Mouse (Mus musculus): ENCODE measurements around the gene Urb2. TPM values are rescaled to one million over a fixed set of nuclear protein-coding genes. Genes with fewer than 3 reads are reported as not detected.
A peak's percentile ranks its signal among the peaks of the same experiment; 100 is the strongest.

The Urb2 gene
- polyA plus RNA-seq, 1 experiment from 2014 or later = 8.4 TPM

GRCm38 (mm10) chr8:124056832-124057655 is 35.7 kb downstream of the Urb2 start:
- no peak for DNase-seq (ENCODE audit: low spot score)
- WGBS = 79% methylated on average over 11 of the region's 11 CpGs

GRCm38 (mm10) chr8:124066325-124067058 is 45.2 kb downstream of the Urb2 start:
- WGBS = 71% methylated on average over 4 of the region's 4 CpGs
- 0 out of 2 replicates have a peak overlapping the region, but pooled peaks have one; percentile 16 for H3K27ac ChIP-seq (replicated peaks)

More at GRCm38 (mm10) chr8:124056832-124057655, 35.7 kb downstream of the Urb2 start:
- no peaks in the 10 kb centered on the region for H3K36me3 ChIP-seq (replicated peaks)
- H3K4me1 ChIP-seq = peaks cover 6% of the 10 kb centered on the region; the same call in 1 of the 2 replicates
- H3K27me3 ChIP-seq (replicated peaks; ENCODE audit: low read depth, poor library complexity, severe bottlenecking) = no peaks in the 10 kb centered on the region
- H3K9me3 ChIP-seq = no peaks in the 10 kb centered on the region
- H3K27ac ChIP-seq (replicated peaks) = no peak overlapping the region
- no peak overlapping the region for H3K4me3 ChIP-seq

GRCm38 (mm10) chr8:124067059-124067750 is 45.9 kb downstream of the Urb2 start:
- no peak overlapping the region for H3K27ac ChIP-seq (replicated peaks)
- H3K4me1 ChIP-seq = peaks cover 29% of the 10 kb centered on the region
- no peaks in the 10 kb centered on the region for H3K9me3 ChIP-seq
- no peaks in the 10 kb centered on the region for H3K27me3 ChIP-seq (replicated peaks; ENCODE audit: low read depth, poor library complexity, severe bottlenecking)
- DNase-seq (ENCODE audit: low spot score) = no peak
- H3K4me3 ChIP-seq = no peak overlapping the region
- no peaks in the 10 kb centered on the region for H3K36me3 ChIP-seq (replicated peaks)
- WGBS = 71% methylated on average over 4 of the region's 4 CpGs

More at GRCm38 (mm10) chr8:124066325-124067058, 45.2 kb downstream of the Urb2 start:
- Histone ChIP-seq H3K4me1 (peaks cover 24% of the 10 kb centered on the region), H3K36me3 (replicated peaks) (no peaks in the 10 kb centered on the region), H3K4me3 (no peak overlapping the region), H3K27me3 (replicated peaks; ENCODE audit: low read depth, poor library complexity, severe bottlenecking) (no peaks in the 10 kb centered on the region), H3K9me3 (no peaks in the 10 kb centered on the region)
- no peak for DNase-seq (ENCODE audit: low spot score)

GRCm38 (mm10) chr8:124070363-124071324 is 49.3 kb downstream of the Urb2 start:
- no peaks in the 10 kb centered on the region for H3K9me3 ChIP-seq
- peaks cover 29% of the 10 kb centered on the region for H3K4me1 ChIP-seq
- WGBS = 37% methylated on average over 18 of the region's 18 CpGs
- no peak overlapping the region for H3K27ac ChIP-seq (replicated peaks)
- H3K27me3 ChIP-seq (replicated peaks; ENCODE audit: low read depth, poor library complexity, severe bottlenecking) = no peaks in the 10 kb centered on the region
- no peak overlapping the region for H3K4me3 ChIP-seq
- no peaks in the 10 kb centered on the region for H3K36me3 ChIP-seq (replicated peaks)
- peak; percentile 61 for DNase-seq (ENCODE audit: low spot score)

GRCm38 (mm10) chr8:124075977-124076376 is 54.7 kb downstream of the Urb2 start:
- H3K27me3 ChIP-seq (replicated peaks; ENCODE audit: low read depth, poor library complexity, severe bottlenecking) = no peaks in the 10 kb centered on the region
- H3K27ac ChIP-seq (replicated peaks) = no peak overlapping the region
- WGBS = 55% methylated on average over 8 of the region's 8 CpGs
- H3K4me1 ChIP-seq = peaks cover 33% of the 10 kb centered on the region
- H3K36me3 ChIP-seq (replicated peaks) = no peaks in the 10 kb centered on the region
- no peak overlapping the region for H3K4me3 ChIP-seq
- no peaks in the 10 kb centered on the region for H3K9me3 ChIP-seq
- DNase-seq (ENCODE audit: low spot score) = no peak

- Histone ChIP-seq H3K4me1 (peaks cover 31% of the 10 kb centered on the region), H3K9me3 (no peaks in the 10 kb centered on the region), H3K36me3 (replicated peaks) (no peaks in the 10 kb centered on the region), H3K4me3 (no peak overlapping the region), H3K27ac (replicated peaks) (0 out of 2 replicates have a peak overlapping the region, but pooled peaks have one; percentile 36), H3K27me3 (replicated peaks; ENCODE audit: low read depth, poor library complexity, severe bottlenecking) (no peaks in the 10 kb centered on the region)
- no peak for DNase-seq (ENCODE audit: low spot score)
- 64% methylated on average over 3 of the region's 3 CpGs for WGBS
Observed at GRCm38 (mm10) chr8:124076416-124076815, 55.1 kb downstream of the Urb2 start.

- Histone ChIP-seq H3K9me3 (no peaks in the 10 kb centered on the region), H3K27ac (replicated peaks) (no peak overlapping the region), H3K36me3 (replicated peaks) (no peaks in the 10 kb centered on the region), H3K4me3 (no peak overlapping the region), H3K27me3 (replicated peaks; ENCODE audit: low read depth, poor library complexity, severe bottlenecking) (no peaks in the 10 kb centered on the region), H3K4me1 (peaks cover 25% of the 10 kb centered on the region)
- 86% methylated on average over 8 of the region's 8 CpGs for WGBS
- DNase-seq (ENCODE audit: low spot score) = no peak
Observed at GRCm38 (mm10) chr8:124077377-124077776, 56.1 kb downstream of the Urb2 start.

- Histone ChIP-seq H3K27ac (replicated peaks) (no peak overlapping the region), H3K4me3 (no peak overlapping the region), H3K27me3 (replicated peaks; ENCODE audit: low read depth, poor library complexity, severe bottlenecking) (no peaks in the 10 kb centered on the region), H3K4me1 (peaks cover 25% of the 10 kb centered on the region), H3K9me3 (no peaks in the 10 kb centered on the region), H3K36me3 (replicated peaks) (no peaks in the 10 kb centered on the region)
- WGBS = 86% methylated on average over 10 of the region's 10 CpGs
- DNase-seq (ENCODE audit: low spot score) = no peak
Observed at GRCm38 (mm10) chr8:124077998-124078397, 56.7 kb downstream of the Urb2 start.

- Histone ChIP-seq H3K27me3 (replicated peaks; ENCODE audit: low read depth, poor library complexity, severe bottlenecking) (no peaks in the 10 kb centered on the region), H3K36me3 (replicated peaks) (no peaks in the 10 kb centered on the region), H3K9me3 (no peaks in the 10 kb centered on the region), H3K4me3 (no peak overlapping the region), H3K27ac (replicated peaks) (no peak overlapping the region), H3K4me1 (peaks cover 25% of the 10 kb centered on the region)
- 78% methylated on average over 7 of the region's 7 CpGs for WGBS
- no peak for DNase-seq (ENCODE audit: low spot score)
Observed at GRCm38 (mm10) chr8:124078969-124079368, 57.7 kb downstream of the Urb2 start.

GRCm38 (mm10) chr8:124080467-124081326 is 59.4 kb downstream of the Urb2 start:
- H3K36me3 ChIP-seq (replicated peaks) = no peaks in the 10 kb centered on the region
- 85% methylated on average over 21 of the region's 21 CpGs for WGBS
- no peak overlapping the region for H3K4me3 ChIP-seq
- peak overlapping the region; percentile 57; the same call in 1 of the 2 replicates for H3K27ac ChIP-seq (replicated peaks)
- H3K4me1 ChIP-seq = peaks cover 24% of the 10 kb centered on the region
- H3K27me3 ChIP-seq (replicated peaks; ENCODE audit: low read depth, poor library complexity, severe bottlenecking) = no peaks in the 10 kb centered on the region
- DNase-seq (ENCODE audit: low spot score) = no peak
- H3K9me3 ChIP-seq = no peaks in the 10 kb centered on the region

GRCm38 (mm10) chr8:124082616-124083015 is 61.3 kb downstream of the Urb2 start:
- Histone ChIP-seq H3K4me1 (peaks cover 13% of the 10 kb centered on the region), H3K9me3 (no peaks in the 10 kb centered on the region), H3K27ac (replicated peaks) (no peak overlapping the region), H3K4me3 (no peak overlapping the region), H3K27me3 (replicated peaks; ENCODE audit: low read depth, poor library complexity, severe bottlenecking) (no peaks in the 10 kb centered on the region), H3K36me3 (replicated peaks) (no peaks in the 10 kb centered on the region)
- 93% methylated on average over 8 of the region's 8 CpGs for WGBS
- no peak for DNase-seq (ENCODE audit: low spot score)

Measured in embryonic facial prominence, embryonic 10.5 days (tissue).